Mouse (Mus musculus): ENCODE results near the gene Fezf1. TPM values are rescaled to one million over a fixed set of nuclear protein-coding genes. Genes with fewer than 3 reads are reported as not detected.

Fezf1 gene
- total RNA-seq, 2 experiments from 2014 or later: not detected

GRCm38 (mm10) chr6:23247512-23248312 lies 450 bp downstream of the Fezf1 start:
- no peak for DNase-seq (ENCODE audit: low spot score in 2 of 2)

- no peak for DNase-seq (ENCODE audit: low spot score in 2 of 2)
Measured at GRCm38 (mm10) chr6:23246790-23247511, 1.2 kb downstream of the Fezf1 start.

GRCm38 (mm10) chr6:23246061-23246789 lies 1.9 kb downstream of the Fezf1 start:
- DNase-seq (ENCODE audit: low spot score in 2 of 2): no peak

DNA sequence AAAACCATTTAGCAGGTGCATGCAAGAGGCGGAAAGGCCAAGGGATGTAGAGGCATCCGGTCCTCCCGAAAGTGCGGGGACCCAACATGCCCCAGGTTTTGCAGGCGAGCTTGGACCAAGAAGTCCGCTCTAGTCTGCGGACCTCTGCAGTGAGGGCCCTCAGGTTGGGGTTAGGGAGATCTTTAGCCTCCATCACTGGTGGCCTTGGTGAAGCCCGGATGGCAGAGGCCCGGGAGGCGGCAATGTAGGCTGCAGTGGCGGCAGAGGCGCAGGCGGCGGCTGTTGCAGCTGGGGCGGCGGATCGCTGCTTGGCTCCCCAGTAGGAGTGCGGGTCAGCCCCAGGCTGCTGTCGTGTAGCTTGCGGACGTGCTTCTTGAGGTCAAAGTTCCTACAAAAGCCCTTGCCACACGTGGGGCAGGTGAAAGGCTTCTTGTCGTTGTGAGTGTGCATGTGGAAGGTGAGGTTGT lies 2.6 kb downstream of the Fezf1 start:
- DNase-seq (ENCODE audit: low spot score in 2 of 2): no peak

DNA sequence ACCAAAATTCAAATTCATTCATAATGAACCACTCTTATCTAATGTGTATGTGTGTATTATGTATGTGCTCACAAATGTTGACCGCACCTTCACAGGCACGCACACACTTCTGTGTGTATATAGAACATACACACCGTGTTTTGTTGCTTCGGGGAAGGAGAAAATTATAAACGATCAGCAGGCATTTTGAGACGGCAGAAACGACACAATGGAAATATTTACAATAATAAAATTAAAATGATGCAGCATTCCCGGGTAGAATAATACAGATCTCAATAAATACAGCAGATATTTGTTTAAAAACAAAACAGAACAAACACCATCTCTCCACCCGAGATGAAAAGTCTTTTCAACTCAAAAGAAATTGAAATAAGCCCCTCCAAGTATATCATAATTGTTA lies 3.0 kb downstream of the Fezf1 start:
- DNase-seq (ENCODE audit: low spot score in 2 of 2): no peak

DNA sequence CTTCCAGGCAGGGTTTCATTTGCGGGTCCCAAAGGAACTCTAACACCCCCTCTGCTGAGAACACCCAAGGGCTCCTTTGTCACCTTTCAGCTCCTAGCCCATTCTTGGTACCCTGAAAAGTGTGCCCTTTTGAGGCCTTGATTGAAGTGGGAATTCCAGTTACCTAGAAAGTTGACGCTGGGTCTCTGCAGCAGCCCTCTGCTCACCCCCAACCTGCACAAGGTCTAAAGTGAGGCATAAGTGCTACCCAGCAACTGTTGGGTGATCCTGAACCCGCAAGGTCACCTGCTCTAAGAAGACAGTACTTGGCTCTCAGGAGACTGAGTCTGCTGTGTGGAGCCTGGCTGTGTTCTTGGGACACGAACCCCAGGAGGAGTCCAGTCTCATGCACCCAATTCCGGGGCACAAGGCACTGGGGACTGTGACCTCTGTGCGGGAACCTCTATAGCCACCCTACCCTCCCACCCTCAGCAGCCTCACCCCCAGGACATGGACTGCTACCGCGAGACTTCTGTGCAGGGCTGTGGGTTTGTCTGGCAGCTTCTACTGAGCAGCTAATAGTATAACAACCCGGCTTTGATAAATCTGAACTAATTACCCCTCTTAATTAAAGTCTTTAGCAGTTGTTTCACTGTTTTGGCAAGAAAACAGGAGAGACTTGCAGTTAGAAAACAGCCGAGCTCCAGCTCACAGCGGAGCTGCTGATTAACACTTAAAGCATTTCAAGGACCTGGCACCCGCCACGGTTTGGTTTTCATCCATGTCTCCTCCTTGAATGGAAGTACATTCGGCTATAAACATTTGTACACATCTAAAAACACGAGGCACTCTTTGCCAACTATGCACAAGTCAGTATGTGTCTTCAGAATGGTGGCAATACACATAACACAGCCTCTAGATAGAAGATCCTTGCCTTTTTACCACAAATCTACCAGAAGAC lies 4.1 kb downstream of the Fezf1 start:
- no peak for DNase-seq (ENCODE audit: low spot score in 2 of 2)

DNA sequence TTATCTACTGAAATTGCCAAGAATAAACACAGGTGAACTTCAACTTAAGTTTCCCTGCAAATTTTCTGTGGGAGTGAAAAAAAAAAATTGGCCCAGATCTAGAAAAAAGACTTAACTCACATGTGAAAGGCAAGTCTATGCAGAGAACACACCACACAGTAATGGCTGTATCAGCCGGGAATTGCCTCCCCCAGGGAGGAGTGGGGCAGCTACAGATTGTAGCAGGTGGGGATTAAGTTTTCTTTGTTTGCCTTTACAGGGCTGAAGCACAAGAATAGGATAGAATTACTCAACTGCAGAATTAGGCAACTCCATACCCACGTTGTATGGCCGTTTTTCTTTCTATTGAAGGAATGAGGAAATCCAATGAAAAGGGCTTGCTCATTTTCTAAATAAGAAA lies 36.7 kb downstream of the Fezf1 start:
- DNase-seq (ENCODE audit: low spot score in 2 of 2): no peak

DNA sequence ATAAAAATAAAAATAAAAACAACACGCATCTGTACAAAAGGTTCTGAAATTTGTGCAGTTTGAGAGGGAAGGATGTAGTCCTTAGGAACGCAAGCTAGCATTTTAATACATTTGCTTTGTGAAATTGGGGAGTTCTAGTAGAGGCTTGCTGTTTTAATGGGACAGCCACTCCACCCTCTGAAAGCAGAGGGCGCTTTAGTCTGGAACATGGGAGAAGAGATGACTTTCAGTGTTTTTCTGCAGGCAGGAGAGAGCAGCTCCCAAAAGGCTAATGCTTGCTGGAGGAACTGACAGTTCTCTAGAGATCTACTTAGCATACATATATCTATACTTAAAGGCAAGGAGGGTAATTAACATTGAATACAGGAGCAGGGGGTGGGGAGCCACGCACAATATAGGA lies 40.4 kb downstream of the Fezf1 start:
- DNase-seq (ENCODE audit: low spot score in 2 of 2): no peak

DNA sequence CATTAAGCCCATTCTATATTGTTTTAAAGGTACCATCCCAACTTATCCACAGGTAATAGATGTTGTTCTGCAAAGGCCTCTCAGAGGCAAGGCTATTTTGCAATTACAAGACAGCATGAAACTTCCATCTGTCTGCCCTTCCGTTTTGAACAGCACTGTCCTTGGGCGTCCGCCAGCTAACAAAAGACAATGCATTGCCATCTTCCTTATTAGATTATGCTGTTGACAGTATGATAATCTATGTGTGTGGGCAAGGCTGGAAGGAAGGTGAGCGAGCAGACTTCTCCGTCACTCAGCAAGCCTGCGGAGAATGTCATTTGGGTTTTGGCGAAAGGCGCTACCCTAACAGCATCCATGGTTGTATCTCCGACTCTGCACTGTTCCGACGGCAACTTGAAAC lies 45.5 kb downstream of the Fezf1 start:
- no peak for DNase-seq (ENCODE audit: low spot score in 2 of 2)

Other genes starting within 250 kb of the Fezf1 start
- 1 to 10 TPM in 1 of 2 experiments, under 1 TPM in 1; 0.54 to 3.3 TPM for gene Aass, start 115.4 kb downstream of the Fezf1 start, total RNA-seq (2021)

All from adrenal gland, adult 18-20 months (tissue).